Mouse (Mus musculus): ENCODE data around the gene Sh3bgrl.

Gene Sh3bgrl

GRCm38 (mm10) chrX:109123762-109124161 is 28.6 kb downstream of the Sh3bgrl start:
- H3K36me3 ChIP-seq (ENCODE audit: insufficient read depth, low read length): no peaks in the 10 kb centered on the region
- H3K4me3 ChIP-seq (replicated peaks; ENCODE audit: low read length): no peak overlapping the region
- no peak for TF ChIP-seq CTCF (conservative IDR thresholded peaks at IDR 0.05; ENCODE audit: low read length)
- no peak for TF ChIP-seq NANOG (IDR thresholded peaks at IDR 0.05; ENCODE audit: borderline replicate concordance, low read length)
- TF ChIP-seq POU5F1 (IDR thresholded peaks at IDR 0.05; ENCODE audit: borderline replicate concordance, low read length): no peak
- no peaks in the 10 kb centered on the region for H3K4me1 ChIP-seq (replicated peaks; ENCODE audit: low read depth, low read length)
- no peaks in the 10 kb centered on the region for H3K27me3 ChIP-seq (ENCODE audit: insufficient read depth, low read length)
- H3K9me3 ChIP-seq (ENCODE audit: low read length): no peaks in the 10 kb centered on the region

GRCm38 (mm10) chrX:109126847-109127246 is 31.7 kb downstream of the Sh3bgrl start:
- TF ChIP-seq POU5F1 (IDR thresholded peaks at IDR 0.05; ENCODE audit: borderline replicate concordance, low read length): no peak
- Histone ChIP-seq H3K4me3 (replicated peaks; ENCODE audit: low read length) (no peak overlapping the region), H3K9me3 (ENCODE audit: low read length) (no peaks in the 10 kb centered on the region), H3K36me3 (ENCODE audit: insufficient read depth, low read length) (no peaks in the 10 kb centered on the region), H3K27me3 (ENCODE audit: insufficient read depth, low read length) (no peaks in the 10 kb centered on the region), H3K4me1 (replicated peaks; ENCODE audit: low read depth, low read length) (no peaks in the 10 kb centered on the region)

- TF ChIP-seq NANOG (IDR thresholded peaks at IDR 0.05; ENCODE audit: borderline replicate concordance, low read length) (no peak), CTCF (conservative IDR thresholded peaks at IDR 0.05; ENCODE audit: low read length) (no peak), POU5F1 (IDR thresholded peaks at IDR 0.05; ENCODE audit: borderline replicate concordance, low read length) (no peak)
- Histone ChIP-seq H3K27me3 (ENCODE audit: insufficient read depth, low read length) (no peaks in the 10 kb centered on the region), H3K36me3 (ENCODE audit: insufficient read depth, low read length) (no peaks in the 10 kb centered on the region), H3K4me1 (replicated peaks; ENCODE audit: low read depth, low read length) (no peaks in the 10 kb centered on the region), H3K9me3 (ENCODE audit: low read length) (no peaks in the 10 kb centered on the region), H3K4me3 (replicated peaks; ENCODE audit: low read length) (no peak overlapping the region)
Measured at GRCm38 (mm10) chrX:109127551-109128088, 32.5 kb downstream of the Sh3bgrl start.

GRCm38 (mm10) chrX:109130066-109130465 is 34.9 kb downstream of the Sh3bgrl start:
- H3K36me3 ChIP-seq (ENCODE audit: insufficient read depth, low read length): no peaks in the 10 kb centered on the region
- H3K4me1 ChIP-seq (replicated peaks; ENCODE audit: low read depth, low read length): no peaks in the 10 kb centered on the region
- no peaks in the 10 kb centered on the region for H3K9me3 ChIP-seq (ENCODE audit: low read length)
- TF ChIP-seq CTCF (conservative IDR thresholded peaks at IDR 0.05; ENCODE audit: low read length): no peak
- TF ChIP-seq NANOG (IDR thresholded peaks at IDR 0.05; ENCODE audit: borderline replicate concordance, low read length): no peak
- no peaks in the 10 kb centered on the region for H3K27me3 ChIP-seq (ENCODE audit: insufficient read depth, low read length)
- no peak overlapping the region for H3K4me3 ChIP-seq (replicated peaks; ENCODE audit: low read length)

GRCm38 (mm10) chrX:109131834-109132233 is 36.7 kb downstream of the Sh3bgrl start:
- TF ChIP-seq NANOG (IDR thresholded peaks at IDR 0.05; ENCODE audit: borderline replicate concordance, low read length) (no peak), POU5F1 (IDR thresholded peaks at IDR 0.05; ENCODE audit: borderline replicate concordance, low read length) (no peak), CTCF (conservative IDR thresholded peaks at IDR 0.05; ENCODE audit: low read length) (no peak)
- no peaks in the 10 kb centered on the region for H3K4me1 ChIP-seq (replicated peaks; ENCODE audit: low read depth, low read length)

GRCm38 (mm10) chrX:109132463-109132862 is 37.3 kb downstream of the Sh3bgrl start:
- Histone ChIP-seq H3K36me3 (ENCODE audit: insufficient read depth, low read length) (no peaks in the 10 kb centered on the region), H3K27me3 (ENCODE audit: insufficient read depth, low read length) (no peaks in the 10 kb centered on the region), H3K4me1 (replicated peaks; ENCODE audit: low read depth, low read length) (no peaks in the 10 kb centered on the region), H3K9me3 (ENCODE audit: low read length) (no peaks in the 10 kb centered on the region), H3K4me3 (replicated peaks; ENCODE audit: low read length) (no peak overlapping the region)
- no peak for TF ChIP-seq CTCF (conservative IDR thresholded peaks at IDR 0.05; ENCODE audit: low read length)
- no peak for TF ChIP-seq NANOG (IDR thresholded peaks at IDR 0.05; ENCODE audit: borderline replicate concordance, low read length)
- no peak for TF ChIP-seq POU5F1 (IDR thresholded peaks at IDR 0.05; ENCODE audit: borderline replicate concordance, low read length)

More at GRCm38 (mm10) chrX:109131834-109132233, 36.7 kb downstream of the Sh3bgrl start:
- Histone ChIP-seq H3K27me3 (ENCODE audit: insufficient read depth, low read length) (no peaks in the 10 kb centered on the region), H3K4me3 (replicated peaks; ENCODE audit: low read length) (no peak overlapping the region), H3K36me3 (ENCODE audit: insufficient read depth, low read length) (no peaks in the 10 kb centered on the region), H3K9me3 (ENCODE audit: low read length) (no peaks in the 10 kb centered on the region)

GRCm38 (mm10) chrX:109133500-109133899 is 38.3 kb downstream of the Sh3bgrl start:
- H3K4me3 ChIP-seq (replicated peaks; ENCODE audit: low read length): no peak overlapping the region
- TF ChIP-seq CTCF (conservative IDR thresholded peaks at IDR 0.05; ENCODE audit: low read length) (no peak), NANOG (IDR thresholded peaks at IDR 0.05; ENCODE audit: borderline replicate concordance, low read length) (no peak), POU5F1 (IDR thresholded peaks at IDR 0.05; ENCODE audit: borderline replicate concordance, low read length) (no peak)
- H3K4me1 ChIP-seq (replicated peaks; ENCODE audit: low read depth, low read length): no peaks in the 10 kb centered on the region
- H3K27me3 ChIP-seq (ENCODE audit: insufficient read depth, low read length): no peaks in the 10 kb centered on the region
- H3K9me3 ChIP-seq (ENCODE audit: low read length): no peaks in the 10 kb centered on the region
- no peaks in the 10 kb centered on the region for H3K36me3 ChIP-seq (ENCODE audit: insufficient read depth, low read length)

GRCm38 (mm10) chrX:109136306-109136705 is 41.1 kb downstream of the Sh3bgrl start:
- Histone ChIP-seq H3K4me1 (replicated peaks; ENCODE audit: low read depth, low read length) (no peaks in the 10 kb centered on the region), H3K9me3 (ENCODE audit: low read length) (no peaks in the 10 kb centered on the region), H3K4me3 (replicated peaks; ENCODE audit: low read length) (no peak overlapping the region), H3K27me3 (ENCODE audit: insufficient read depth, low read length) (no peaks in the 10 kb centered on the region), H3K36me3 (ENCODE audit: insufficient read depth, low read length) (no peaks in the 10 kb centered on the region)
- TF ChIP-seq NANOG (IDR thresholded peaks at IDR 0.05; ENCODE audit: borderline replicate concordance, low read length) (no peak), CTCF (conservative IDR thresholded peaks at IDR 0.05; ENCODE audit: low read length) (no peak), POU5F1 (IDR thresholded peaks at IDR 0.05; ENCODE audit: borderline replicate concordance, low read length) (no peak)

- H3K36me3 ChIP-seq (ENCODE audit: insufficient read depth, low read length): no peaks in the 10 kb centered on the region
Measured at GRCm38 (mm10) chrX:109136820-109137219, 41.7 kb downstream of the Sh3bgrl start.

More at GRCm38 (mm10) chrX:109136820-109137219, 41.7 kb downstream of the Sh3bgrl start:
- no peak overlapping the region for H3K4me3 ChIP-seq (replicated peaks; ENCODE audit: low read length)
- no peaks in the 10 kb centered on the region for H3K27me3 ChIP-seq (ENCODE audit: insufficient read depth, low read length)
- no peak for TF ChIP-seq NANOG (IDR thresholded peaks at IDR 0.05; ENCODE audit: borderline replicate concordance, low read length)
- H3K4me1 ChIP-seq (replicated peaks; ENCODE audit: low read depth, low read length): no peaks in the 10 kb centered on the region
- no peaks in the 10 kb centered on the region for H3K9me3 ChIP-seq (ENCODE audit: low read length)
